Mouse (Mus musculus): ENCODE measurements around the gene Alg2.

Alg2 gene
- long read RNA-seq, experiment 1, transcript Alg2-201 (2 exons, 3,021 nt) = major isoform, 68 of 80 reads
- long read RNA-seq, experiment 1, partial matches to known transcripts = 0 of 80 reads
- long read RNA-seq, experiment 1, other reads (novel, unspliced or antisense) = 9 of 80 reads
- long read RNA-seq, experiment 2, transcript Alg2-201 (2 exons, 3,021 nt) = major isoform, 87 of 102 reads
- long read RNA-seq, experiment 2, partial matches to known transcripts = 0 of 102 reads
- long read RNA-seq, experiment 2, other reads (novel, unspliced or antisense) = 15 of 102 reads

GRCm38 (mm10) chr4:47473968-47474729 lies at the start of gene Alg2, which contains the start of gene Sec61b:
Gene Alg2 (minus strand): TSS chr4:47474333.
Gene Sec61b (plus strand): TSS chr4:47474658.
- intact Hi-C loops (cut with DNase I) = loop anchor here (2.0 kb wide), 1 partner anchor 35 kb away; no protein-coding TSS in a partner anchor

GRCm38 (mm10) chr4:47521884-47522605 lies 47.9 kb upstream of the Alg2 start:
- intact Hi-C loops (cut with DNase I) = no loop called here

GRCm38 (mm10) chr4:47520076-47520475 lies 45.9 kb upstream of the Alg2 start:
- intact Hi-C loops (cut with DNase I) = no loop called here

GRCm38 (mm10) chr4:47518551-47519181 lies 44.5 kb upstream of the Alg2 start:
- intact Hi-C loops (cut with DNase I) = no loop called here

GRCm38 (mm10) chr4:47504841-47505517 lies 30.8 kb upstream of the Alg2 start:
- intact Hi-C loops (cut with DNase I) = loop anchor here (5.0 kb wide), 1 partner anchor 537 kb away; no protein-coding TSS in a partner anchor

- intact Hi-C loops (cut with DNase I) = loop anchor here (2.0 to 5.0 kb wide), 2 partner anchors 64 to 539 kb away; no protein-coding TSS in a partner anchor
These were observed 28.9 kb upstream of the Alg2 start for GRCm38 (mm10) chr4:47503045-47503444.

- intact Hi-C loops (cut with DNase I) = loop anchor here (2.0 to 5.0 kb wide), 2 partner anchors 64 to 540 kb away; no protein-coding TSS in a partner anchor
These were observed 28.4 kb upstream of the Alg2 start for GRCm38 (mm10) chr4:47502546-47502971.

GRCm38 (mm10) chr4:47499121-47499545 lies 25.0 kb upstream of the Alg2 start:
- intact Hi-C loops (cut with DNase I) = no loop called here

- intact Hi-C loops (cut with DNase I) = no loop called here
These were observed 23.8 kb upstream of the Alg2 start for GRCm38 (mm10) chr4:47497811-47498385.

GRCm38 (mm10) chr4:47494686-47495085 lies 20.6 kb upstream of the Alg2 start:
- intact Hi-C loops (cut with DNase I) = no loop called here

- intact Hi-C loops (cut with DNase I) = no loop called here
These were observed 20.0 kb upstream of the Alg2 start for GRCm38 (mm10) chr4:47494137-47494536.

- intact Hi-C loops (cut with DNase I) = no loop called here
These were observed 19.3 kb upstream of the Alg2 start for GRCm38 (mm10) chr4:47493456-47493855.

GRCm38 (mm10) chr4:47492311-47493086 lies 18.4 kb upstream of the Alg2 start:
- intact Hi-C loops (cut with DNase I) = no loop called here

GRCm38 (mm10) chr4:47491243-47491642 lies 17.1 kb upstream of the Alg2 start:
- intact Hi-C loops (cut with DNase I) = no loop called here

GRCm38 (mm10) chr4:47480576-47480975 lies 6.4 kb upstream of the Alg2 start:
- intact Hi-C loops (cut with DNase I) = no loop called here

GRCm38 (mm10) chr4:47480095-47480494 lies 6.0 kb upstream of the Alg2 start:
- intact Hi-C loops (cut with DNase I) = no loop called here

GRCm38 (mm10) chr4:47477539-47477938 lies 3.4 kb upstream of the Alg2 start:
- intact Hi-C loops (cut with DNase I) = no loop called here

- intact Hi-C loops (cut with DNase I) = loop anchor here (2.0 kb wide), 1 partner anchor 36 kb away; no protein-coding TSS in a partner anchor
These were observed 854 bp upstream of the Alg2 start for GRCm38 (mm10) chr4:47474730-47475643.

Measured in adrenal gland (tissue).